Mouse (Mus musculus): ENCODE data around the gene Prlhr.

The Prlhr gene

GRCm38 (mm10) chr19:60468254-60468762 lies at the start of gene Prlhr:
Gene Prlhr, minus strand, starts transcription at chr19:60468304.
- in situ Hi-C loops (cut with MboI, MseI): no loop called here

GRCm38 (mm10) chr19:60515064-60515463 lies 47.0 kb upstream of the Prlhr start:
- in situ Hi-C loops (cut with MboI, MseI): no loop called here

GRCm38 (mm10) chr19:60513431-60513830 lies 45.3 kb upstream of the Prlhr start:
- in situ Hi-C loops (cut with MboI, MseI): no loop called here

GRCm38 (mm10) chr19:60500209-60500608 lies 32.1 kb upstream of the Prlhr start:
- in situ Hi-C loops (cut with MboI, MseI): no loop called here

- in situ Hi-C loops (cut with MboI, MseI): no loop called here
Observed at GRCm38 (mm10) chr19:60497171-60497570, 29.1 kb upstream of the Prlhr start.

- in situ Hi-C loops (cut with MboI, MseI): no loop called here
Observed at GRCm38 (mm10) chr19:60495772-60496171, 27.7 kb upstream of the Prlhr start.

- in situ Hi-C loops (cut with MboI, MseI): loop anchor here in 1 of 2 experiments (5.0 kb wide), 1 partner anchor 52 kb away; no protein-coding TSS in a partner anchor
Observed at GRCm38 (mm10) chr19:60489566-60489965, 21.5 kb upstream of the Prlhr start.

- in situ Hi-C loops (cut with MboI, MseI): loop anchor here in 1 of 2 experiments (5.0 kb wide), 1 partner anchor 48 kb away; no protein-coding TSS in a partner anchor
Observed at GRCm38 (mm10) chr19:60485261-60485660, 17.2 kb upstream of the Prlhr start.

GRCm38 (mm10) chr19:60478859-60479258 lies 10.8 kb upstream of the Prlhr start:
- in situ Hi-C loops (cut with MboI, MseI): no loop called here

GRCm38 (mm10) chr19:60477788-60478187 lies 9.7 kb upstream of the Prlhr start:
- in situ Hi-C loops (cut with MboI, MseI): no loop called here

GRCm38 (mm10) chr19:60468846-60469245 lies 742 bp upstream of the Prlhr start:
- in situ Hi-C loops (cut with MboI, MseI): no loop called here

- in situ Hi-C loops (cut with MboI, MseI): no loop called here
Observed at GRCm38 (mm10) chr19:60467588-60468007, 506 bp downstream of the Prlhr start.

- in situ Hi-C loops (cut with MboI, MseI): no loop called here
Observed at GRCm38 (mm10) chr19:60466953-60467570, 1.0 kb downstream of the Prlhr start.

GRCm38 (mm10) chr19:60465726-60466125 lies 2.4 kb downstream of the Prlhr start:
- in situ Hi-C loops (cut with MboI, MseI): no loop called here

GRCm38 (mm10) chr19:60463896-60464295 lies 4.2 kb downstream of the Prlhr start:
- in situ Hi-C loops (cut with MboI, MseI): no loop called here

- in situ Hi-C loops (cut with MboI, MseI): no loop called here
Observed at GRCm38 (mm10) chr19:60463440-60463839, 4.7 kb downstream of the Prlhr start.

GRCm38 (mm10) chr19:60461476-60461875 lies 6.6 kb downstream of the Prlhr start:
- in situ Hi-C loops (cut with MboI, MseI): no loop called here

- in situ Hi-C loops (cut with MboI, MseI): no loop called here
Observed at GRCm38 (mm10) chr19:60459680-60460079, 8.4 kb downstream of the Prlhr start.

- in situ Hi-C loops (cut with MboI, MseI): no loop called here
Observed at GRCm38 (mm10) chr19:60459071-60459470, 9.0 kb downstream of the Prlhr start.

- in situ Hi-C loops (cut with MboI, MseI): no loop called here
Observed at GRCm38 (mm10) chr19:60455791-60456190, 12.3 kb downstream of the Prlhr start.

- in situ Hi-C loops (cut with MboI, MseI): no loop called here
Observed at GRCm38 (mm10) chr19:60440531-60440930, 27.6 kb downstream of the Prlhr start.

- in situ Hi-C loops (cut with MboI, MseI): no loop called here
Observed at GRCm38 (mm10) chr19:60440083-60440482, 28.0 kb downstream of the Prlhr start.

- in situ Hi-C loops (cut with MboI, MseI): loop anchor here in 1 of 2 experiments (5.0 kb wide), 1 partner anchor 50 kb away; no protein-coding TSS in a partner anchor
Observed at GRCm38 (mm10) chr19:60437566-60438241, 30.4 kb downstream of the Prlhr start.
